In genomic region chr1:63272741-63273338, GRCm38 (mm10) we compare ENCODE assay signal across 8 mouse cellular contexts. TPM values are rescaled to one million over a fixed set of nuclear protein-coding genes. Genes with fewer than 3 reads are reported as not detected.
DNase-seq lines count a peak whose midpoint lies in the region; ATAC-seq and TF ChIP-seq lines count a peak whose summit lies in the region.

Zdbf2 (plus strand) TSS chr1:63273265.

- ATAC-seq in forebrain, embryonic 12.5 days (ENCODE audit: low FRiP score): peak; percentile 95

- WGBS in forebrain, embryonic 12.5 days: 1% methylated on average over 34 of the region's 49 CpGs

- peaks cover 6% of the 10 kb centered on the region; the same call in 1 of the 2 replicates for H3K4me1 ChIP-seq in forebrain, embryonic 12.5 days

- H3K9me3 ChIP-seq in forebrain, embryonic 12.5 days: no peaks in the 10 kb centered on the region

- H3K9ac ChIP-seq in forebrain, embryonic 12.5 days: peak within 1 kb of the TSS; percentile 90

- peak within 1 kb of the TSS; percentile 39 for H3K4me3 ChIP-seq in layer of hippocampus, adult 2 months
- peak within 1 kb of the TSS; percentile 73 for H3K4me3 ChIP-seq in forebrain, embryonic 12.5 days (replicated peaks)

- peak; percentile 88 for TF ChIP-seq POLR2A in brain, embryonic 14.5 days (IDR thresholded peaks at IDR 0.05; ENCODE audit: borderline replicate concordance, extremely low read depth, insufficient read depth, insufficient read length, poor library complexity, severe bottlenecking)

- H3K4me2 ChIP-seq in forebrain, embryonic 12.5 days: peak within 1 kb of the TSS; percentile 54

- no peak for TF ChIP-seq CTCF in layer of hippocampus, adult 2 months (conservative IDR thresholded peaks at IDR 0.05)
- TF ChIP-seq CTCF in brain, embryonic 14.5 days (IDR thresholded peaks at IDR 0.05; ENCODE audit: borderline replicate concordance, extremely low read depth, insufficient read depth, insufficient read length): no peak

- no peaks in the 10 kb centered on the region for H3K36me3 ChIP-seq in forebrain, embryonic 12.5 days (replicated peaks)

- no peak for DNase-seq in layer of hippocampus, adult 2 months (ENCODE audit: low spot score in 2 of 2)
- no peak for DNase-seq in layer of hippocampus, adult 9-11 months
- DNase-seq in brain, embryonic 14.5 days (ENCODE audit: low read depth): peak; percentile 86
- no peak for DNase-seq in left cerebral cortex, adult 8-10 months (ENCODE audit: low spot score in 2 of 2)
- DNase-seq in neural tube, embryonic 10.5 days (ENCODE audit: extremely low spot score, low spot score): peak; percentile 78
- DNase-seq in right cerebral cortex, adult 18-20 months: no peak
- no peak for DNase-seq in frontal cortex, postnatal 14 days (ENCODE audit: low spot score in 2 of 2)

- H3K27me3 ChIP-seq in forebrain, embryonic 12.5 days: peaks cover 63% of the 10 kb centered on the region

- H3K27ac ChIP-seq in layer of hippocampus, adult 2 months: no peak within 1 kb of the TSS; the same call in 1 of the 2 replicates
- peak within 1 kb of the TSS; percentile 89 for H3K27ac ChIP-seq in forebrain, embryonic 12.5 days

RNA-seq across cellular contexts. Expression of gene Zdbf2, which starts in this region (rescaled TPM):
- total RNA-seq in layer of hippocampus, adult 2 months (2021): 10 to 100 TPM; 13.0 to 17.3 TPM
- polyA plus RNA-seq in brain, embryonic 14.5 days (2012; rRNA removed): 12.8 and 19.0 TPM in 2 replicates
- polyA plus RNA-seq in forebrain, embryonic 12.5 days (2016; fragmentation: Nextera tagmentation; extraction: Ambion mirVana): 40.4 and 43.9 TPM in 2 replicates
- 10 to 100 TPM; 14.6 to 17.2 (median 16.0) TPM for total RNA-seq in left cerebral cortex, adult 8-10 months (2022)

Comparison
In these comparisons a context has a peak if more than half of its experiments do, and no peak if none do; other contexts are left out.
1. DNase-seq: peak in brain, embryonic 14.5 days (single experiment) and neural tube, embryonic 10.5 days (single experiment); none in layer of hippocampus, adult 2 months (0 of 2), layer of hippocampus, adult 9-11 months (single experiment), left cerebral cortex, adult 8-10 months (0 of 2), right cerebral cortex, adult 18-20 months (single experiment) and frontal cortex, postnatal 14 days (0 of 2).